Mouse (Mus musculus) stomach, postnatal 0 days (tissue): ENCODE results near the gene Rps6kc1.

Source experiments
- CTCF ChIP-seq: IDR thresholded peaks from 2 replicates; pipeline ENCODE4 v1.5.1; 2016; ENCODE audit warnings: antibody characterized with exemption, low read depth, mild to moderate bottlenecking, moderate library complexity
- EP300 ChIP-seq: optimal IDR thresholded peaks from 2 replicates; pipeline ENCODE3; 2016; ENCODE audit warnings: antibody characterized with exemption

GRCm38 (mm10) chr1:190832965-190833630, 78.5 kb downstream of the Rps6kc1 start:
- no peak for TF ChIP-seq CTCF
- TF ChIP-seq EP300, result no peak
